ENCODE assay signal across 9 mouse cellular contexts in genomic region chr16:44015416-44016158, GRCm38 (mm10). TPM values are rescaled to one million over a fixed set of nuclear protein-coding genes. Genes with fewer than 3 reads are reported as not detected.
DNase-seq lines count a peak whose midpoint lies in the region; ATAC-seq and TF ChIP-seq lines count a peak whose summit lies in the region.
"Had no signal": no experiment of that assay in that cellular context is flagged by ENCODE, and none has a peak within 500 bp of the region (broad histone marks: within the 10 kb centered on the region; RNA-seq: fewer than 3 reads in every experiment).

No protein-coding gene starts in this region.

- peak overlapping the region; percentile 34; the same call in 1 of the 2 replicates for H3K9ac ChIP-seq in intestine, embryonic 14.5 days (ENCODE audit: low read length)
- H3K9ac ChIP-seq in forebrain, embryonic 11.5 days (ENCODE audit: low read length): no peak overlapping the region

- no peaks in the 10 kb centered on the region for H3K27me3 ChIP-seq in heart, embryonic 10.5 days (ENCODE audit: insufficient read depth, poor library complexity, severe bottlenecking)
- no peaks in the 10 kb centered on the region for H3K27me3 ChIP-seq in intestine, embryonic 14.5 days (replicated peaks; ENCODE audit: control insufficient read depth, insufficient read depth, low read length)
- no peaks in the 10 kb centered on the region for H3K27me3 ChIP-seq in forebrain, embryonic 11.5 days (ENCODE audit: control insufficient read depth, insufficient read depth, low read length)

- no peak for TF ChIP-seq POLR2A in lung, adult 2 months (IDR thresholded peaks at IDR 0.05; ENCODE audit: borderline replicate concordance, extremely low read depth, low read depth, low read length)

- peaks cover 10% of the 10 kb centered on the region for H3K36me3 ChIP-seq in heart, embryonic 10.5 days
- H3K36me3 ChIP-seq in intestine, embryonic 14.5 days (ENCODE audit: control insufficient read depth, insufficient read depth, low read length): no peaks in the 10 kb centered on the region
- H3K36me3 ChIP-seq in forebrain, embryonic 11.5 days (ENCODE audit: control insufficient read depth, insufficient read depth, low read length): no peaks in the 10 kb centered on the region

- peak overlapping the region; percentile 44 for H3K4me2 ChIP-seq in intestine, embryonic 14.5 days (ENCODE audit: low read length)
- no peak overlapping the region for H3K4me2 ChIP-seq in forebrain, embryonic 11.5 days (ENCODE audit: low read depth, low read length, severe bottlenecking)

- intact Hi-C loops in heart, postnatal 10 days (cut with DNase I): no loop called here
- intact Hi-C loops in left cerebral cortex, postnatal 25 days (cut with DNase I): no loop called here

- H3K4me1 ChIP-seq in heart, embryonic 10.5 days: peaks cover 16% of the 10 kb centered on the region; the same call in 1 of the 2 replicates
- H3K4me1 ChIP-seq in lung, adult 2 months (ENCODE audit: control insufficient read depth, insufficient read depth, low read length): no peaks in the 10 kb centered on the region; the same call in 1 of the 2 replicates
- H3K4me1 ChIP-seq in intestine, embryonic 14.5 days (replicated peaks; ENCODE audit: control insufficient read depth, insufficient read depth, low read length): no peaks in the 10 kb centered on the region
- H3K4me1 ChIP-seq in forebrain, embryonic 11.5 days (replicated peaks; ENCODE audit: control insufficient read depth, insufficient read depth, low read length): no peaks in the 10 kb centered on the region

- H3K4me3 ChIP-seq in heart, embryonic 10.5 days: peak overlapping the region; percentile 51
- H3K4me3 ChIP-seq in lung, adult 2 months (replicated peaks; ENCODE audit: extremely low read depth, low read depth, low read length): peak overlapping the region; percentile 46
- peak overlapping the region; percentile 36 for H3K4me3 ChIP-seq in intestine, embryonic 14.5 days (ENCODE audit: low read depth, low read length)
- H3K4me3 ChIP-seq in forebrain, embryonic 11.5 days (ENCODE audit: low read depth, low read length): no peak overlapping the region

- DNase-seq in heart, embryonic 10.5 days (ENCODE audit: low spot score): no peak
- DNase-seq in heart, postnatal 10 days: no peak
- no peak for DNase-seq in lung, adult 2 months
- DNase-seq in lung, postnatal 14 days: no peak
- peak; percentile 53 for DNase-seq in intestine, embryonic 14.5 days (ENCODE audit: low spot score)
- no peak for DNase-seq in left cerebral cortex, postnatal 25 days (ENCODE audit: low spot score in 2 of 2)
- DNase-seq in forebrain, embryonic 11.5 days (ENCODE audit: low spot score): no peak
- DNase-seq: cerebellum, adult 2 months had no signal

- peak overlapping the region; percentile 42; the same call in 1 of the 2 replicates for H3K27ac ChIP-seq in heart, embryonic 10.5 days
- H3K27ac ChIP-seq in intestine, embryonic 14.5 days (ENCODE audit: low read depth): no peak overlapping the region
- no peak overlapping the region for H3K27ac ChIP-seq in forebrain, embryonic 11.5 days (ENCODE audit: low read depth, low read length)

- WGBS in heart, embryonic 10.5 days: 50% methylated on average over 16 of the region's 16 CpGs
- WGBS in lung, adult 2 months: 51% methylated on average over 16 of the region's 16 CpGs
- WGBS in intestine, embryonic 14.5 days: 52% methylated on average over 16 of the region's 16 CpGs
- WGBS in forebrain, embryonic 11.5 days: 74% methylated on average over 16 of the region's 16 CpGs

- ATAC-seq in intestine, embryonic 14.5 days (replicated peaks; ENCODE audit: low FRiP score, low TSS enrichment, low read depth): 0 out of 2 replicates have a peak, but pooled peaks have one; percentile 10
- ATAC-seq in megakaryocyte, adult 5-6 weeks (ENCODE audit: poor library complexity, severe bottlenecking): peak; percentile 10; the same call in 1 of the 2 replicates
- ATAC-seq in forebrain, embryonic 11.5 days (replicated peaks; ENCODE audit: low FRiP score): no peak

- TF ChIP-seq CTCF in lung, adult 2 months (IDR thresholded peaks at IDR 0.05; ENCODE audit: insufficient read depth, low read length): no peak

- H3K9me3 ChIP-seq in heart, embryonic 10.5 days: no peaks in the 10 kb centered on the region
- no peaks in the 10 kb centered on the region for H3K9me3 ChIP-seq in intestine, embryonic 14.5 days (ENCODE audit: control insufficient read depth, low read length)
- H3K9me3 ChIP-seq in forebrain, embryonic 11.5 days (ENCODE audit: control insufficient read depth, low read length): no peaks in the 10 kb centered on the region

RNA-seq across cellular contexts. Expression of gene Zdhhc23, which starts 36.0 kb away (rescaled TPM):
- polyA plus RNA-seq in heart, embryonic 10.5 days (2016; fragmentation: Nextera tagmentation; extraction: Ambion mirVana): 1.2 TPM in 2 replicates
- 1 to 10 TPM in 1 of 2 experiments, under 1 TPM in 1; 0.93 to 1.2 TPM for total RNA-seq in heart, postnatal 10 days (2021)
- 1.6 and 2.3 TPM in 2 replicates for polyA plus RNA-seq in lung, adult 2 months (2012; rRNA removed)
- polyA plus RNA-seq in intestine, embryonic 14.5 days (2014; fragmentation: Nextera tagmentation; extraction: Ambion mirVana): 2.4 and 2.7 TPM in 2 replicates
- total RNA-seq in megakaryocyte, adult 5-6 weeks (2015): 0.91 and 0.98 TPM in 2 replicates
- total RNA-seq in megakaryocyte, adult 5-6 weeks (2017): 0.41 and 1.5 TPM in 2 replicates
- total RNA-seq in left cerebral cortex, postnatal 25 days (2021): 10 to 100 TPM; 27.0 to 28.5 TPM
- polyA plus RNA-seq in forebrain, embryonic 11.5 days (2014; fragmentation: Nextera tagmentation; extraction: Ambion mirVana): 0.49 and 0.86 TPM in 2 replicates

RNA-seq across cellular contexts. Expression of gene Gramd1c, which starts 47.6 kb away (rescaled TPM):
- polyA plus RNA-seq in heart, embryonic 10.5 days (2016; fragmentation: Nextera tagmentation; extraction: Ambion mirVana): 8.1 and 8.4 TPM in 2 replicates
- 1 to 10 TPM; 1.1 to 1.4 TPM for total RNA-seq in heart, postnatal 10 days (2021)
- polyA plus RNA-seq in lung, adult 2 months (2012; rRNA removed): 0.62 and 1.3 TPM in 2 replicates
- 7.0 and 7.2 TPM in 2 replicates for polyA plus RNA-seq in intestine, embryonic 14.5 days (2014; fragmentation: Nextera tagmentation; extraction: Ambion mirVana)
- 0.21 and 0.74 TPM in 2 replicates for total RNA-seq in megakaryocyte, adult 5-6 weeks (2015)
- 0.40 and 0.89 TPM in 2 replicates for total RNA-seq in megakaryocyte, adult 5-6 weeks (2017)
- 1 to 10 TPM; 1.4 to 3.2 TPM for total RNA-seq in left cerebral cortex, postnatal 25 days (2021)
- polyA plus RNA-seq in forebrain, embryonic 11.5 days (2014; fragmentation: Nextera tagmentation; extraction: Ambion mirVana): 3.1 and 3.5 TPM in 2 replicates
